Mouse (Mus musculus): ENCODE measurements around the gene Tmem252.
"Not testable (repeated sequence)": the region's sequence is repeated elsewhere in the genome, so short reads cannot be mapped to it uniquely, and the experiment has no call there.

Tmem252 gene

GRCm38 (mm10) chr19:24683016-24683720 is 9.4 kb downstream of the Tmem252 start:
- peak; percentile 96 for DNase-seq

DNA sequence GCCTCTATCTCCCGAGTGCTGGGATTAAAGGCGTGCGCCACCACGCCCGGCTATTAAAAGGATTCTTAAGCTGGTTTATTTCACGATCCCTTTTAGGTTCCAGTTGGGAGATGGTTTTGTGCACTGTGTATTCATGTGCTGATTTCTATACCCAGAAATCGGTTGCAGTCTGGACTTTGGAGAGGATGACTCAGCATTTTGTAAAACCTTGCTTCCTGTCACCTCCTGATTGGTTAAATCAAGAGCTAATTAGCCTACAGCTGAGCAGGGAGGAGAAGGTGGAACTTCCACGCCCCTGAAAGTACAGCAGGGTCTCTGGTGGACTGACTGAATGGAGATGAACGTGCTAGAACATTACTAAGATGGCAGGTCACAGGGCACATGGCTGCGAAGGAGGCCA is 12.6 kb downstream of the Tmem252 start:
- DNase-seq: peak; percentile 24

DNA sequence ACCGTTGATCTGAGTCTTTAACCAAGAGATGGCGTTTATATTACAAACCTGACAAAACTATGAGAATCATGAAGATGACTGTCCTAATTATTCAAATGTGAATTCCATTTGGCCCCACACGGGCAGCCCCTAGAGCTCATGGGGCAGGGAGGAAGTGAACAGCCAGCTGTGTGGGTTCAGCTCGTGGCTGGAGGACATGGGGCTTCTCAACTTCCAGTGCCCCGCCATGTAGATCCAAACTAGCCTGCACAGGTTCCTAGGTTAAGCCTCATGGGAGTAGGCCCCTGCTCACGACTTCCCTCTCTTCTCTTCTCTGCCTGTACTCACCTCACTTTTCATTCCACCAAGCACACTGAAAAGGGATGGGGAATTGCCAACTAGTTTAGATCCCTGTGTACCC is 14.5 kb downstream of the Tmem252 start:
- DNase-seq: peak; percentile 11

DNA sequence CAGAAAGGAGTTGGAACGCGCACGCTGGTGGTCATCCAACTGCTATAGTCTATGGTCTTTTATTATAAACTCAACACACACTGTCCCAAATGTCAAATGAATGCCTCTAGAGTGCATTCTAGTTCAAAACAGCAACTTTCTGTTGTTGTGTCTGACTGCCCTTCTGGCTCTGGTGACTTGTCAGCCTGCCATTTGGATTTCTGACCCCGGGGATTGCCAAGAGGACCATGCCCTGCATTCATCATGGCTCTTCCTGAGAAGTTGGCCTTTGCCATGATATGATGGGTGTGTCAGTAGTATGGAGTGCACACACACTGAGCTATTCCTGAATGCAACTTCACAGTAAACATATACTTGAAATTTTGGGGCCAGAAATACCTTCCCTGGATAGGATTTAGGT is 15.7 kb downstream of the Tmem252 start:
- no peak for DNase-seq

GRCm38 (mm10) chr19:24692691-24693090 is 18.9 kb downstream of the Tmem252 start:
- peak; percentile 93 for DNase-seq

GRCm38 (mm10) chr19:24697946-24698345 is 24.1 kb downstream of the Tmem252 start:
- peak; percentile 83 for DNase-seq

- DNase-seq: peak; percentile 64
Measured at GRCm38 (mm10) chr19:24698651-24699050, 24.8 kb downstream of the Tmem252 start.

- no peak for DNase-seq
Measured at GRCm38 (mm10) chr19:24699196-24699595, 25.4 kb downstream of the Tmem252 start.

- peak; percentile 22 for DNase-seq
Measured at GRCm38 (mm10) chr19:24699910-24700309, 26.1 kb downstream of the Tmem252 start.

- DNase-seq: peak; percentile 76
Measured at GRCm38 (mm10) chr19:24700664-24701063, 26.9 kb downstream of the Tmem252 start.

GRCm38 (mm10) chr19:24701716-24702115 is 27.9 kb downstream of the Tmem252 start:
- DNase-seq: peak; percentile 81

DNA sequence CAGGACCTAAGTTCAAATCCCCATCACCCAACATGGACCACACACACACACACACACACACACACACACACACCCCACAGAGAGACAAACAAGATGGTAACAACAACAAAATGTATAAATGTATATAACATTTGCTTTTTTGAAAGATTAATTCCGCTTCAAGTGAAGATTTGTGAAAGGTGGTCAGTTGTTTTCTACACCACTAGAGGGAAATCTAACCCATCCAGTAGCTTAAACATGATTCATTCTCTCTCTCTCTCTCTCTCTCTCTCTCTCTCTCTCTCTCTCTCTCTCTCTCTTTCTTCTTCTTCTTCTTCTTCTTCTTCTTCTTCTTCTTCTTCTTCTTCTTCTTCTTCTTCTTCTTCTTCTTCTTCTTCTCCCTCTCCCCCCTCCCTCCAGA is 29.4 kb downstream of the Tmem252 start:
- DNase-seq: not testable (repeated sequence)

- peak; percentile 91 for DNase-seq
Measured at GRCm38 (mm10) chr19:24703680-24704079, 29.9 kb downstream of the Tmem252 start.

GRCm38 (mm10) chr19:24704326-24704725 is 30.5 kb downstream of the Tmem252 start:
- no peak for DNase-seq

- DNase-seq: peak; percentile 74
Measured at GRCm38 (mm10) chr19:24705395-24705794, 31.6 kb downstream of the Tmem252 start.

DNA sequence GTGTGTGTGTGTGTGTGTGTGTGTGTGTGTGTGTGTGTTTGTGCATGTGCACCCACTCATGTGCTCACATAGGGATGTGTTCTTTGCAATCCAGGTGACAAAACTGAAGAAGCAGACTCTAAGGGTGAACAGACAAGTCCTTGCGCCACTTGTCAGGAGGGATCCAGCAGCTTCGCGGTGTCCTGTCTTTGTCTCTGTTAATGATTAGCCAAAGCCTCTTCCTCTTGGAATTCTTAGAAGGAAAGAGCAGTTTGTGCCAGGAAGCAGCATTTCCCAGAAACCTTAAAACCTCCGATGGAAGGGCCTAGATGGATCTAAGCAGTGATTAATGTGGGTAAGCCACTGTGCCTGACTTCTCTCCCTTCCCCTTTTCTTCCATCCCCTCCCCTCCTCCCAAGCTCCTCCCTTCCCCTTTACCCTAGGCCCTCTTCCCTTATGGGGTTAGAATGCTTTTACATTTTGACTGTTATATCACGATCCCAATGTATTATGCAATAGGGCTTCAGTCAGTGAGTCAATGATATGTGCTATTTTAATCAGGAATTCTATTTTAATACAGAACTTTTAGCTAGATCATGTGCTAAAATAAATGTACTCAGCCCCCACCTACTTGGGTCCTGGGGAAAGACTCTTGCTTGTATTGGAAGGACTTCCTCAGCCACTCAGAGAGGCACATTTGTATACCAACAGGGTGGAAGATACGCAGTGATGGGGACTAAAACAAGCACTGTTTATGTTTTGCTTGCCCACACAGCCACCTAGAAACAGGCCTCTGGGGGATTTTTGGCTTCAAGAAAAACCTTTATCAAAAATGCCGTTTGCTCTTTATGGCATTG is 33.5 kb downstream of the Tmem252 start:
- peak; percentile 87 for DNase-seq

GRCm38 (mm10) chr19:24708032-24708431 is 34.2 kb downstream of the Tmem252 start:
- peak; percentile 93 for DNase-seq

DNA sequence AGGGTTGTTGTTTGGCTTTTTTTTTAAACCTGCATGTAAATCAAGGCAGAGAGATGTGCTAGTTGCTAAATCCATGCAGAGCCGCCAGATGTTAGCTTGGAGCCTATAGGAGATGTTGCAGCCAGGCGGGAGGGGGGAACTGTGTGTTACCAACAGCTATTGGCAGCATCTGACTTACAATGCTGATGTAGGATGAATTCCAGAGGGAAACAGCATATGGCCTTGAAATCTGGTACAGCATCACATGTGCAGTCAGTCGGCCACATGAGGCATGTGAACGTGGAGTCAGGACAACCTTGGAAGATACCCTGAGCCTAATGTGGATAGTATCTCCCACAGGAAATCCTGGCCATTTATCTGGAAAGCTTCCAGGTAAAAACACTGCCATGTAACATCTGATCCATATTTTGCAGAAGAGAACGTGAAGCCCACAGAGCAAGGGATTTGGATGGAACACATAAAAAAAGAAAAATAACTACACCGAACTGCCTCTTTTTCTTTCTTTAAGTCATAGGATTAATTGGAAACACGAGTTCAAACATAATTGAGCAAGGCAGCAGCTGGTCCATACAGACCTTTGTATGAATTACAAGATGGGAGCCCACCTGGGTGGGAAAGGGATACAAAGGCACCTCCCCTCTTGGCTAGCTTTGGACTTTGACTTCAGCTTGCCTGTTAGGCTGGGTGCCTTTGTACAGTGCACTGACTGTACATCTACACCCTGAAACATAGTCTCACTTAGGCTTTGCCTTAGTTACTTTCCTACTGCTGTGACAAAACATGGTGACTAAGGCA is 42.7 kb downstream of the Tmem252 start:
- peak; percentile 71 for DNase-seq

GRCm38 (mm10) chr19:24718021-24718420 is 44.2 kb downstream of the Tmem252 start:
- DNase-seq: peak; percentile 31

GRCm38 (mm10) chr19:24719504-24719903 is 45.7 kb downstream of the Tmem252 start:
- DNase-seq: no peak

DNA sequence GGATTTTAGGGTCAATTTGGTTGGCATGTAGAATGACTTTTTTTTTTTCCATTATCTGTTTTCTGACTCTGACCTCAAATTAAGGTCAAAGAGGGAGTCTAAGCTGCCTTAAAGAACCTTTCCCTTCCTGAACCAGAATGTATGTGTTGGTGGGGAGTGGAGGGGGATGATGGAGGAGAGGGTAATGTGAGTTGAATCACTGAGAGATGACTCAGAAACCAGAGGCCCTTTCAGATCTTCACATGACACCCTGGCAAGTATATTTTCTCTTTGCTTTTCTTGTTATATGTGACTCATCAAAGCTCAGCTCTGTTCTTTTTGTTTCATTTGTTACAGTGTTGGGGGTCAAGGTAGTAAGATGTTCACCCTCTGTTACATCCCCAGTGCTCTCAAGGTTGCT is 46.6 kb downstream of the Tmem252 start:
- DNase-seq: no peak

DNA sequence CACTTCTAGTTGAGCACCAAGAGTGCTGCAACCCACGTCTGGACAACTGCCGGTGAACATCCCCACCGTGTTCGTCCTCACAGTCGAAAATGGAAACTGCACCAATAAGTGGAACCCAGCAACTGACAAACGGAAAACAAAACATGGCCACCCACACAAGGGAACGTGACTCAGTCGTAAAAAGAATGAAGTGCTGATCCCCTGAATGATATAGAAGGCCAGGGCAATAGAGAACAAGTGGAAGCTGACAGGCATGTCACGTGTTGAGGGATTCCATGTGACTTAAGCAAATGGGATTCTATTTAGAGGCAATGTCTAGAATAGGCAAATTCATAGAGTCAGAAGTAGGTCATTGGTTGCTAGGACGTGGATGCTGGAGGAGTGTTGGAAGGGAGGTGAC is 50.6 kb downstream of the Tmem252 start:
- no peak for DNase-seq

GRCm38 (mm10) chr19:24730661-24731060 is 56.9 kb downstream of the Tmem252 start:
- peak; percentile 81 for DNase-seq
